Mouse (Mus musculus): ENCODE data around the gene Gm10490.

DNA sequence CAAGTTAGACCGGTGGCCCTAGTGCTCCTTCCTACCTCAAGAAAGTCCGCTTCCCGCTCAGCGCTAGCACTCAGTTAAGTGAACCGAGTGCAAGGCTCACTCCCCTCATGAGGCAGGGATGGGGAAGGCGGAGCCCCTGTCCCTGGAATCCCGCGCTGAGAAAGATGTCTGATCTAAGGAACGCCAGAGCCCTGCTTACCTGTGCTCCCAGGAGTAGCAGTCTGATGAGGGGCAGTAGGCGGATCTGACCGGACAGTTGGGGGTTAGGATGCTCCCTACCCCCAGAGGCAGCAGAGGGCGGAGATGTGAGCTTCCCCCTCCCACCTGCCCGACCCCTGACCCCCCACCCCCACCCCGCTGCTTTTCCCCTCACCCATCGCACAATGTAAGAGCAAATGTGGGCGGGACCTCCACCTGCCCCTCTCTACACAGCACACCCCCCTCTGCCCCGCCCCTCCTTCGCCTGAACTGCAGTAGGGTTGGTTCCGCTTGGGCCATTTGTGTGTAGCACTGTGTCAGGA is 19.0 kb downstream of the Gm10490 start, which contains the start of gene Eras:
- TF ChIP-seq CEBPB (IDR thresholded peaks at IDR 0.05; ENCODE audit: insufficient read depth, poor library complexity, severe bottlenecking) (no peak), POLR2A (IDR thresholded peaks at IDR 0.05; ENCODE audit: insufficient read length, low read depth) (no peak), SRF (IDR thresholded peaks at IDR 0.05; ENCODE audit: control insufficient read depth, insufficient read length, low read depth) (no peak), TCF12 (IDR thresholded peaks at IDR 0.05; ENCODE audit: insufficient read depth, poor library complexity, severe bottlenecking) (no peak), REST (IDR thresholded peaks at IDR 0.05; ENCODE audit: insufficient read depth, insufficient read length) (no peak), USF1 (IDR thresholded peaks at IDR 0.05; ENCODE audit: low read depth) (no peak), TCF3 (IDR thresholded peaks at IDR 0.05; ENCODE audit: insufficient read length, low read depth) (no peak), MYOG (IDR thresholded peaks at IDR 0.05; ENCODE audit: control insufficient read depth in 1 of 3, insufficient read depth in 1 of 3, insufficient read length in 2 of 3, low read depth in 2 of 3) (no peak), E2F4 (IDR thresholded peaks at IDR 0.05; ENCODE audit: insufficient read depth) (no peak), MAX (IDR thresholded peaks at IDR 0.05; ENCODE audit: low read depth) (no peak)
